Mouse (Mus musculus) limb, embryonic 11.5 days (tissue): Measurements from ENCODE around the gene Oasl1. TPM values are rescaled to one million over a fixed set of nuclear protein-coding genes. Genes with fewer than 3 reads are reported as not detected.
"Not testable (repeated sequence)": the region's sequence is repeated elsewhere in the genome, so short reads cannot be mapped to it uniquely, and the experiment has no call there.

Source experiments
- ATAC-seq: fragments of 200-750 bp; cut with Nextera tagmentation; 2 replicates; pipeline ENCODE4 v1.8.0; 2017; ENCODE audit warnings: low read depth; ENCODE audit not compliant: insufficient number of reproducible peaks, low FRiP score, low TSS enrichment
- DNase-seq: peaks from one replicate; pipeline ENCODE4 v3.0.0-alpha.2; 2015; ENCODE audit warnings: low spot score
- H3K27ac ChIP-seq: fragments of 300-500 bp; sonication (generic); replicated peaks from 2 replicates; pipeline ENCODE4 v1.5.1; 2014; ENCODE audit warnings: low read depth, mild to moderate bottlenecking, low read length
- H3K27me3 ChIP-seq: fragments of 300-500 bp; sonication (generic); 2 replicates; pipeline ENCODE4 v1.6.1; 2014; ENCODE audit warnings: mild to moderate bottlenecking, low read length, mixed read lengths; ENCODE audit not compliant: control insufficient read depth, insufficient read depth
- H3K36me3 ChIP-seq: fragments of 300-500 bp; sonication (generic); 2 replicates; pipeline ENCODE4 v1.6.1; 2014; ENCODE audit warnings: mild to moderate bottlenecking, low read length, moderate library complexity, mixed read lengths; ENCODE audit not compliant: control insufficient read depth, insufficient read depth
- H3K4me1 ChIP-seq: fragments of 300-500 bp; sonication (generic); 2 replicates; pipeline ENCODE4 v1.6.1; 2014; ENCODE audit warnings: low read length, mixed read lengths; ENCODE audit not compliant: control insufficient read depth, insufficient read depth
- H3K4me2 ChIP-seq: fragments of 300-500 bp; sonication (generic); 2 replicates; pipeline ENCODE4 v1.6.1; 2014; ENCODE audit warnings: low read depth, mild to moderate bottlenecking, moderate library complexity; ENCODE audit not compliant: severe bottlenecking
- H3K4me3 ChIP-seq: fragments of 300-500 bp; sonication (generic); 2 replicates; pipeline ENCODE4 v1.5.1; 2014; ENCODE audit warnings: low read depth, low read length
- H3K9ac ChIP-seq: fragments of 300-500 bp; sonication (generic); 2 replicates; pipeline ENCODE4 v1.6.1; 2014; ENCODE audit warnings: mild to moderate bottlenecking, low read length
- H3K9me3 ChIP-seq: fragments of 300-500 bp; sonication (generic); 2 replicates; pipeline ENCODE4 v1.6.1; 2016; ENCODE audit warnings: low read length; ENCODE audit not compliant: control insufficient read depth
- WGBS: fragments of 180-500 bp; shearing (Covaris S2); extraction: QIAGEN DNeasy Blood & Tissue Kit; methylation state at CpG from one replicate; pipeline ENCODE4 v1.1.7; 2014; 5-methylcytosine and 5-hydroxymethylcytosine counted together
- polyA plus RNA-seq: library from polyadenylated mRNA; unstranded; fragments of >200 nt; fragmentation: Nextera tagmentation; extraction: Ambion mirVana; gene quantifications from 2 replicates; pipeline ENCODE4 v1.2.1, GENCODE M21; 2014

Gene Oasl1
- polyA plus RNA-seq, 1 experiment from 2014 or later: 0.59 TPM

DNA sequence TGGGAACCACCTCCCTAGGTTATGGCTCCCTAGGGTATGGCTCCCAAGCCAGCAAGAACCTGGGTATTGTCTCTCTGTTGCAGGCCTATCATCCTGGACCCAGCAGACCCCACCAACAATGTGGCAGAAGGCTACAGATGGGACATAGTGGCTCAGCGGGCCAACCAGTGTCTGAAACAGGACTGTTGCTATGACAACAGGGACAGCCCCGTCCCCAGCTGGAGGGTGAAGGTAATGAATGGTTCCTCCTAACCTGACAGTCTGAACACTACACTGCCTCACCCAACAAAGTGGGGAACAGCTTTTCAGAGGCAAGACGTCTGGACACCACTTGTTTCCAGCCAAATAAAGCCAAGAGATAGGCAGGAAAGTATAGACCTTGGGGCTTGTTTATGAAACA lies 12.8 kb downstream of the Oasl1 start:
- 25% methylated on average over 3 of the region's 3 CpGs for WGBS
- H3K27me3 ChIP-seq: no peaks in the 10 kb centered on the region
- no peak for ATAC-seq
- H3K36me3 ChIP-seq: no peaks in the 10 kb centered on the region
- no peak for DNase-seq
- H3K9me3 ChIP-seq: 0 out of 2 replicates have a peak, but pooled peaks cover 2% of the 10 kb centered on the region
- no peaks in the 10 kb centered on the region for H3K4me1 ChIP-seq
- H3K9ac ChIP-seq: no peak overlapping the region
- H3K4me2 ChIP-seq: no peak overlapping the region
- no peak overlapping the region for H3K27ac ChIP-seq
- no peak overlapping the region for H3K4me3 ChIP-seq

DNA sequence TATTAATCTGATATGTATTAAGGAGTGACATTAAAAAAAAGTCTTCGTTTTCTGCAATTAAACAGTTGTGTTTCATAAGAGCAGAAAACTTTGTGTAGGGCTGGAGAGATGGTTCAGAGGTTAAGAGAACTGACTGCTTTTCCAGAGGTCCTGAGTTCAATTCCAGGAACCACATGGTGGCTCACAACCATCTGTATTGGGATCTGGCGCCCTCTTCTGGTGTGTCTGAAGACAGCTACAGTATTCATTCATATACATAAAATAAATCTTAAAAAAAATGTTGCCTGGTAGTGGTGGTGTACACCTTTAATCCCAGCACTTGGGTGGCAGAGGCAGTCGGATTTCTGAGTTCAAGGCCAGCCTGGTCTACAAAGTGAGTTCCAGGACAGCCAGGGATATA lies 18.1 kb downstream of the Oasl1 start:
- 60% methylated on average over 3 of the region's 3 CpGs for WGBS
- ATAC-seq, H3K27ac ChIP-seq, H3K27me3 ChIP-seq, H3K9ac ChIP-seq, H3K4me3 ChIP-seq, DNase-seq, H3K4me2 ChIP-seq, H3K4me1 ChIP-seq, H3K9me3 ChIP-seq, H3K36me3 ChIP-seq: not testable (repeated sequence)

DNA sequence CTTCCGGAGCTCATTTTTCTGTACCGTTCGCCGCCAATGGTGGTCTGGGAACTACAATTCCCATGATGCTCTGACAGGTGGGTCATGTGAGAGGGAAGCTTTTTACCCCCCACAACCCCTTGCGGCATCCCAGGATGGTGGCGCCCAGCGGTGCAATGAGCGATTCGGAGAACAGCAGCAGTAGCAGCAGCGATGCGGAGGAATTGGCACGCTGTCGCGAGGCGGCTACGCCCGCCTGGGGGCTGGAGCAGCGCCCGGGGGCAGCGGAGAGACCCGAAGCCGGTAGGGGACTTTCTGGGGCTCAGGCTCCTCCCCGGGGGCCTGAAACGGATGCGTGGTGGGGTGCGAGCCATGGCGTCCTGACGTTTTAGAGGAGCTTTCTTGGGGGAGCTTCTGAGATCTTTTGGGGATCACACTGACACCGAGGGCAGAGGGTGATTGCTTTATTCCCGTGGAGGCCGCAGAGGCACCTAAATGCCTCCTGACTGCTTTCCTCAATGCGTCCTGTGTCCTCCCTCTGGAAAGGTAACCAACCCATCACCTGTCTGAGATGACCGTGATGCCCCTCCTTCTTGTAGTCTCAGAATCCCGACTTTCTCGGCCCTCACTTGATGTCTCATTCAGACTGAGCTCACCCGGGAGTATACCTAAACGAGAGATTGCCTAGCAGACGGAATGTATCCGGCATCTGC lies 19.2 kb downstream of the Oasl1 start, which contains the start of gene 2210016L21Rik:
TSS of gene 2210016L21Rik (plus strand) at position 85 of the 692 bp plus-strand sequence.
- Histone ChIP-seq H3K4me2 (peak within 1 kb of the TSS; percentile 79), H3K27ac (peak within 1 kb of the TSS; percentile 73; the same call in 1 of the 2 replicates), H3K36me3 (no peaks in the 10 kb centered on the region; the same call in 1 of the 2 replicates), H3K27me3 (no peaks in the 10 kb centered on the region), H3K9me3 (0 out of 2 replicates have a peak, but pooled peaks cover 2% of the 10 kb centered on the region), H3K9ac (peak within 1 kb of the TSS; percentile 93), H3K4me3 (peak within 1 kb of the TSS; percentile 94), H3K4me1 (0 out of 2 replicates have a peak, but pooled peaks cover 3% of the 10 kb centered on the region)
- 1% methylated on average over 39 of the region's 39 CpGs for WGBS
- ATAC-seq: peak; percentile 88
- peak; percentile 89 for DNase-seq

DNA sequence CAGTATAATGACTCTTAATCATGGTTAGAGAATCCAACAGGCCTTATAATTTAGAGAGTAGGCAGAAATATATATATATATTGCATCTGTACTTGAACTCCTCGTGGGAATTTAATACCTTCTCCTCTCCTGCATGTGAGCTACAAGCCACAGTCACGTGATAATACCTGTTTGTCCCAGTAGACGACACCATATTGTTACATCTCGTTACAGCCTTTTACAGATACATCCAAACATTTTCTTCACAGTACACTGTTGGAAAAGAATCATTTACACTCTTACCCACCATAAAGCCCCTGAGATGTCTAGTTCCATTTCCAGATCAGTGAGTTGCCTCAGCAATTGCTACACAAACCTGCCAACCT lies 19.7 kb downstream of the Oasl1 start:
- Histone ChIP-seq H3K4me3 (peak overlapping the region; percentile 94), H3K27me3 (no peaks in the 10 kb centered on the region), H3K27ac (no peak overlapping the region), H3K36me3 (peaks cover 4% of the 10 kb centered on the region; the same call in 1 of the 2 replicates), H3K4me2 (peak overlapping the region; percentile 79), H3K4me1 (0 out of 2 replicates have a peak, but pooled peaks cover 3% of the 10 kb centered on the region), H3K9ac (peak overlapping the region; percentile 93), H3K9me3 (0 out of 2 replicates have a peak, but pooled peaks cover 2% of the 10 kb centered on the region)
- ATAC-seq (no peak), DNase-seq (no peak)
- 44% methylated on average over 4 of the region's 4 CpGs for WGBS

DNA sequence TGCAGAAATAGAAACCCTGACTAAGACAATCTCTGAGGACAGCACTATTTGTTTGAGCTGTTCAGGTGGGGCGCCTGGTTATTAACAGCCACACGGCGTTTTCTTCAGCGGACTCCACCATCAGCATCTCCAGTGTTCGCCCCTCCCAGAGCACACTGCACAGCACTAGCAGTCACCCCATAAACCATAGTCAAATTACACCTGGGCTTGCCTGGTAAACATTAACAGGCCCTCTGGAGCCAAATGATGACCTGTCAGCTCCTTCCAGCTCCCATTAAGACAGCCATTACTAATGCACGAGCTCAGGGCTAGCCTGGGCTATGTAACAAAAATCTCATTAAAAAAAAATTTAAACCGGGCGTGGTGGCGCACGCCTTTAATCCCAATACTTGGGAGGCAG lies 22.0 kb downstream of the Oasl1 start:
- ATAC-seq (no peak), DNase-seq (no peak)
- Histone ChIP-seq H3K36me3 (peaks cover 22% of the 10 kb centered on the region), H3K9ac (no peak overlapping the region), H3K4me1 (0 out of 2 replicates have a peak, but pooled peaks cover 3% of the 10 kb centered on the region), H3K9me3 (no peaks in the 10 kb centered on the region), H3K27me3 (no peaks in the 10 kb centered on the region), H3K27ac (no peak overlapping the region), H3K4me2 (no peak overlapping the region), H3K4me3 (no peak overlapping the region)
- 84% methylated on average over 10 of the region's 10 CpGs for WGBS

DNA sequence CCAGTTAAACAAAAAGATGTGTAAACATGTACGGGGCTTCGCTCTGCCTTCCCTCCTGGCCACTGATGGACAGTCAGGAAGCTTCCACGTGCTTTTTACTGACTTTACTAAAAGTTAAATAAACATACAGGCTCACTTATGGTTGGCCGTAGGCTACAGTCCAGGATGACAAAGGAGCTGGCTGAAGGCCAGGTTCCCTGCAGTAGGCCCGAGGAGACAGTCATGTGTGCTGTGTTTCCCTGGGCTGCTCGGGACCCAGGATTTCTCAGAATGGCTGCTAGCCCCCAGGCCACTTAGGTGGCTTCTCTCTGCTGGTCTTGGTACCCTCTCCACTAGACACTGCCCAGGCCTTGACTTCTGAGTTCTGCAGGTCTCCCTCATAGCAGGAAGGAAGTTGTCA lies 25.9 kb downstream of the Oasl1 start:
- no peaks in the 10 kb centered on the region for H3K27me3 ChIP-seq
- no peaks in the 10 kb centered on the region; the same call in 1 of the 2 replicates for H3K4me1 ChIP-seq
- H3K9ac ChIP-seq: no peak overlapping the region
- no peak overlapping the region for H3K4me3 ChIP-seq
- H3K9me3 ChIP-seq: no peaks in the 10 kb centered on the region
- ATAC-seq (no peak), DNase-seq (no peak)
- H3K4me2 ChIP-seq: no peak overlapping the region
- 82% methylated on average over 6 of the region's 6 CpGs for WGBS
- H3K36me3 ChIP-seq: peaks cover 22% of the 10 kb centered on the region
- H3K27ac ChIP-seq: no peak overlapping the region

DNA sequence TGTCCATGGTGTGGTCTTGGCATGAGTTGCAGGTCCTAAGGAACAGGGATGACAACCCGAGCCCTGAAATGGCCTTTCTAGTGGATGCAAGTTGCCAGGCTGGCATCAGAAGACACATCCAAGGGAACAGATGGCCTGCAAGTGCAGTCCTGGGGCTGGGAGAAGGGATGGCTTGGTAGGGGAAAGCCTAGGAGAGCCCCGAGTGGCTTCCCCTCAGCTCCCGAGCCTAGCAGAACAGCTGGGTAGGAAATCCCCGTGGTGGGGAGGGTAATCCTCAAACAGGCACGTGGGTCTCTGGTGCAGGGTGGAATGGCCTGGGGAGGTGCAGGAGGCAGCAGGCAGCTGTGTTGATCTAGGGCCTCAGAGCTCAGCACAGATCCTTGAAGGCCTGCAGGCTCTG lies 26.3 kb downstream of the Oasl1 start:
- H3K9ac ChIP-seq: no peak overlapping the region
- no peak overlapping the region for H3K4me3 ChIP-seq
- ATAC-seq (no peak), DNase-seq (no peak)
- WGBS: 76% methylated on average over 5 of the region's 5 CpGs
- no peaks in the 10 kb centered on the region for H3K27me3 ChIP-seq
- H3K9me3 ChIP-seq: no peaks in the 10 kb centered on the region
- H3K4me2 ChIP-seq: no peak overlapping the region
- H3K27ac ChIP-seq: no peak overlapping the region
- H3K4me1 ChIP-seq: no peaks in the 10 kb centered on the region; the same call in 1 of the 2 replicates
- peaks cover 22% of the 10 kb centered on the region for H3K36me3 ChIP-seq

DNA sequence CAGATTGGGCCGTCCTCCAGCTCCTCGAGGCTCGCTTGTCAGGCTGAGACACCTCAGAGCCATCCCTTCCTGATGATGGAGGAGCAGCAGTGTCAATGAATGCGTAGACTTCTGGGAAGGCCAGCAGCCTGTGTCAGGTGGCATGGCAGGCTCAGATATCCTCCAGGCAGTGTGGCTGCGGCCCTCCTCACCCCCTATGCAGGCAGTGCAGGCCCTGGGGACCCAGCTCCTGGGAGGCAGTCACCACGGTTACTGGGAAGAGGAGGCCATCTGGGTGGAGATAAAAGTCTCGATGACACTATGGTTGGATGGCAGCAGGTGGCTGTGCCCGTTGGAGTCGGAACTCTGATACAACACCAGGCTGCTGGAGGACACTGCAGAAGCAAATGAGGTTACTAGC lies 26.8 kb downstream of the Oasl1 start:
- H3K27ac ChIP-seq: no peak overlapping the region
- no peak overlapping the region for H3K4me3 ChIP-seq
- H3K4me2 ChIP-seq: no peak overlapping the region
- H3K9ac ChIP-seq: no peak overlapping the region
- WGBS: 93% methylated on average over 9 of the region's 9 CpGs
- H3K9me3 ChIP-seq: no peaks in the 10 kb centered on the region
- DNase-seq: no peak
- H3K36me3 ChIP-seq: peaks cover 22% of the 10 kb centered on the region
- no peaks in the 10 kb centered on the region for H3K27me3 ChIP-seq
- no peak for ATAC-seq
- no peaks in the 10 kb centered on the region; the same call in 1 of the 2 replicates for H3K4me1 ChIP-seq
